Mouse (Mus musculus) small intestine, adult 2 months (tissue): ENCODE data around the gene Acsbg2. TPM values are rescaled to one million over a fixed set of nuclear protein-coding genes. Genes with fewer than 3 reads are reported as not detected.

Source experiments
- H3K27ac ChIP-seq: fragments of 200-500 bp; 2 replicates; pipeline ENCODE4 v1.5.1; 2012; ENCODE audit warnings: low read depth, low read length, control low read depth, inconsistent platforms; ENCODE audit not compliant: insufficient read depth
- H3K27me3 ChIP-seq: fragments of 200-500 bp; 2 replicates; pipeline ENCODE4 v1.6.1; 2012; ENCODE audit warnings: mild to moderate bottlenecking, moderate library complexity, low read length, inconsistent platforms; ENCODE audit not compliant: control insufficient read depth, insufficient read depth
- H3K36me3 ChIP-seq: fragments of 200-500 bp; 2 replicates; pipeline ENCODE4 v1.6.1; 2012; ENCODE audit warnings: mild to moderate bottlenecking, low read length, control low read depth, inconsistent platforms; ENCODE audit not compliant: control insufficient read depth, insufficient read depth
- H3K4me1 ChIP-seq: fragments of 200-500 bp; 2 replicates; pipeline ENCODE4 v1.6.1; 2012; ENCODE audit warnings: low read length, inconsistent platforms, mixed read lengths; ENCODE audit not compliant: control insufficient read depth, insufficient read depth, insufficient read length
- H3K4me3 ChIP-seq: fragments of 200-500 bp; 2 replicates; pipeline ENCODE4 v1.5.1; 2012; ENCODE audit warnings: low read depth, mild to moderate bottlenecking, control low read depth, inconsistent platforms, low read length, moderate library complexity
- CTCF ChIP-seq: fragments of 200-500 bp; IDR thresholded peaks from 2 replicates; pipeline ENCODE4 v1.5.1; 2012; ENCODE audit warnings: low read depth, mild to moderate bottlenecking, control low read depth, inconsistent platforms, low read length, moderate library complexity, mixed read lengths; ENCODE audit not compliant: insufficient replicate concordance, insufficient read length; ENCODE audit errors: extremely low read depth
- POLR2A ChIP-seq: fragments of 200-500 bp; IDR thresholded peaks from 2 replicates; pipeline ENCODE4 v1.6.1; 2012; ENCODE audit warnings: low read depth, mild to moderate bottlenecking, control low read depth, inconsistent platforms, low read length, moderate library complexity
- WGBS: fragments of 180-500 bp; shearing (Covaris S2); methylation state at CpG from one replicate; pipeline ENCODE4 v1.1.7; 2018; 5-methylcytosine and 5-hydroxymethylcytosine counted together
- polyA plus RNA-seq: library from polyadenylated mRNA; depleted of rRNA; stranded (reverse); fragments of >200 nt; gene quantifications from 2 replicates; pipeline ENCODE4 v1.2.3, GENCODE M21; 2012

The Acsbg2 gene
- polyA plus RNA-seq, 1 experiment, result not detected

DNA sequence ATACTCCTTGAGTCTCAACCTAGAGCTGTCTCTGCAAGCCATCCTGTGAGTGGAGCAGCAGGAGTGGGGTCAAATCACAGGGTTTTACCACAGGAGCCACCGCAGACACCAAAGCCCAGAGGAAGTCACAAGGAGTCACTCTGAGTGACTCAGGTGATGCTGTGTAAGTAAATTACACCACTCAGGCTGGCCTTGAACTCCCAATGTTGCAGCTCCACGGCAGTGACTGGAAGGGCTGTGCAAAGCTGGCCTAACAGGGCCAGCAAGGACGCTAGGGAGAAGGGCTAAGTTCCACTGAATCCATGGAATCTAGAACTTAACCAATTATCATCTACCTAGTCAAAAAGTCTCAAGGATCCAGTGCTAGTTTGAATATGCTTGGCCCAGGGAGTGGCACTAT lies 31.9 kb upstream of the Acsbg2 start:
- peaks cover 17% of the 10 kb centered on the region for H3K4me1 ChIP-seq

DNA sequence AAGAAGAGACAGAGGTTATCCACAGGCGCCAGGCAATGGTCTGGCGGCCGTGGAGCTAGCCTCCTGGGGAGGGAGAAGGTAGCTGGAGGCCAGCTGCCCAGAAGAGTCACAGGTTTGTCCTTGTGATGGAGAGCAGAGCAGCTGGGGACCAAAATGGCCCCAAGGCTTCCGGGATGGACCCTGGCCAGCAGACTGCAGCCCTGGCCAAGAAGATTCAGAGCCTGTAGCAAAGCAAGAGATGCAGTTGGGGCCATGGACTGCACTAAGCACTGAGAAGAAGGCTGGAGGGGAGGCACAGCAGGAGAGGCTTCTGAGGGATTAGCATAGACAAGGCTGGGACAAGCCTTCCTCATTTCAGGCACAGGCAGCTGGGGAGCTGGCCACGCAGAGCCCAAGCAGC lies 28.5 kb upstream of the Acsbg2 start:
- H3K27me3 ChIP-seq, result no peaks in the 10 kb centered on the region
- peaks cover 9% of the 10 kb centered on the region; the same call in 1 of the 2 replicates for H3K4me1 ChIP-seq
- peaks cover 35% of the 10 kb centered on the region for H3K36me3 ChIP-seq
- H3K4me3 ChIP-seq, result no peak overlapping the region
- 91% methylated on average over 5 of the region's 5 CpGs for WGBS
- TF ChIP-seq POLR2A (no peak), CTCF (no peak)
- no peak overlapping the region for H3K27ac ChIP-seq

More for the DNA sequence above, 31.9 kb upstream of the Acsbg2 start:
- Histone ChIP-seq H3K4me3 (no peak overlapping the region), H3K27me3 (no peaks in the 10 kb centered on the region), H3K36me3 (peaks cover 18% of the 10 kb centered on the region), H3K27ac (no peak overlapping the region)
- WGBS, result 64% methylated on average over 3 of the region's 3 CpGs
- TF ChIP-seq CTCF (no peak), POLR2A (no peak)

- peaks cover 45% of the 10 kb centered on the region for H3K36me3 ChIP-seq
- 66% methylated on average over 7 of the region's 7 CpGs for WGBS
- no peaks in the 10 kb centered on the region for H3K4me1 ChIP-seq
- TF ChIP-seq POLR2A (no peak), CTCF (peak; percentile 88; the same call in 1 of the 2 replicates)
- H3K4me3 ChIP-seq, result no peak overlapping the region
- H3K27me3 ChIP-seq, result no peaks in the 10 kb centered on the region
- H3K27ac ChIP-seq, result no peak overlapping the region
These were observed 23.5 kb upstream of the Acsbg2 start for GRCm38 (mm10) chr17:56897630-56898195.

GRCm38 (mm10) chr17:56896513-56897129 lies 22.4 kb upstream of the Acsbg2 start:
- Histone ChIP-seq H3K27ac (no peak overlapping the region), H3K27me3 (no peaks in the 10 kb centered on the region), H3K36me3 (peaks cover 44% of the 10 kb centered on the region), H3K4me3 (no peak overlapping the region), H3K4me1 (no peaks in the 10 kb centered on the region)
- WGBS, result 71% methylated on average over 6 of the region's 6 CpGs
- TF ChIP-seq POLR2A, result no peak
- no peak for TF ChIP-seq CTCF

DNA sequence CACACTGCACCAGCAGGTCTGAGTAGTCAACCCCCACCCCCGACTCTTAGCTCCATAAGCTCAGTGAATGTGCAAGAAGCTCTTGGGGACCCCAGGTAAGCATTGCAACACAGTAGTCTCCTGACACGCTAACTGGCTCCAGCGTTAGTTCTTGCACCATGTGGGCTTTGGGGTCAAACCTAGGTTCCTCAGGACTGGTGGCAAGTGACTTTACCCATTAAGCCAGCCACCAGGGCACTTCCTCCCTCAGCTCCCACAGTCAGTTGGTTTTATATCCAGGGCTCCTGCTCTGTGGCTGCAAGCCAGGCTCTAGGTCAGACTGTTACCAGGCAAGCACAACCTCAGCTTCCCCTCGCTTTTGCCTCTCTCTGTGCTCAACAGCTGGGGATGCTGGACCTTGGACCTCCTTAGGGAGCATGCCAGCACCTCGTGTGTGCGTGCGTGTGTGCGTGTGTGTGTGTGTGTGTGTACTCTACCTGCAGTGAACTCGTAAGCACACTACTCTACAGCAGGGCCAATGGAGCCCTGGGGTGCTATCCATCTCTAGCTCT lies 21.2 kb upstream of the Acsbg2 start:
- peaks cover 34% of the 10 kb centered on the region for H3K36me3 ChIP-seq
- H3K27me3 ChIP-seq, result no peaks in the 10 kb centered on the region
- H3K4me1 ChIP-seq, result no peaks in the 10 kb centered on the region
- TF ChIP-seq CTCF (no peak), POLR2A (no peak)
- WGBS, result 55% methylated on average over 9 of the region's 9 CpGs
- no peak overlapping the region for H3K4me3 ChIP-seq
- no peak overlapping the region for H3K27ac ChIP-seq

DNA sequence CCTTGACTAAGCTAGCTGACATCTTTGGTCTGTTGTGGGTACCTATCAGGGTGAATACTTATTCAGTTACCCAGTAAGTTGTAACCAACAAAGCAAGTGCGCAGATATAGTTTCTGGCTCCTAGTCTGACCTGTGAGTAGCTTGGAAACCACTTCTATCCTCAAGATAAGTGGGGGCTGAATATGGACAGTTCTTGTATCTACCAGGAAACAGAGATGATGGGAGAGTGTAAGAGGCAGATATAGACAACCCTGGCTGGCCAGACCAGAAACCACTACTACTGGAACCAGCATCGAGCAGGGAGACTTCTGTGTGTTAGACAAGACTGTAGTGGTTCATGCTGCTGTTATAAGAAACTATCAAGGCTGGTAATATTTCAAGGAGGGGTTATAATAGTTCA lies 15.8 kb upstream of the Acsbg2 start:
- H3K4me3 ChIP-seq, result no peak overlapping the region
- WGBS, result 90% methylated on average over 2 of the region's 2 CpGs
- no peak overlapping the region for H3K27ac ChIP-seq
- H3K27me3 ChIP-seq, result no peaks in the 10 kb centered on the region
- H3K36me3 ChIP-seq, result peaks cover 19% of the 10 kb centered on the region
- H3K4me1 ChIP-seq, result no peaks in the 10 kb centered on the region
- TF ChIP-seq CTCF, result no peak
- TF ChIP-seq POLR2A, result no peak

- Histone ChIP-seq H3K4me1 (peaks cover 9% of the 10 kb centered on the region), H3K36me3 (peaks cover 8% of the 10 kb centered on the region), H3K4me3 (no peak overlapping the region), H3K27me3 (no peaks in the 10 kb centered on the region), H3K27ac (no peak overlapping the region)
- no peak for TF ChIP-seq CTCF
- no peak for TF ChIP-seq POLR2A
- WGBS, result 93% methylated on average over 2 of the region's 3 CpGs
These were observed 13.8 kb upstream of the Acsbg2 start for GRCm38 (mm10) chr17:56888050-56888449.
